Mouse (Mus musculus) olfactory bulb, adult 2 months (tissue): ENCODE measurements at regions not wholly inside any gene's neighbourhood (a gene's known extent, or its start where the extent isn't known, plus 50 kb on each side); places are given as distances from the start of the nearest gene placed in this dataset.

Source experiments
- CTCF ChIP-seq: fragments of 200-500 bp; IDR thresholded peaks from 2 replicates; pipeline ENCODE4 v1.5.1; 2012; ENCODE audit warnings: low read depth, mild to moderate bottlenecking, low read length, moderate library complexity; ENCODE audit not compliant: insufficient read depth
- POLR2A ChIP-seq: fragments of 200-500 bp; IDR thresholded peaks from 2 replicates; pipeline ENCODE4 v1.6.1; 2012; ENCODE audit warnings: mild to moderate bottlenecking, low read depth, low read length, moderate library complexity; ENCODE audit not compliant: insufficient read depth

- TF ChIP-seq CTCF (no peak), POLR2A (no peak)
These were observed 52.9 kb upstream of the Tcl1b2 start for GRCm38 (mm10) chr12:105092730-105093440.
